Mouse (Mus musculus) small intestine, adult 2 months (tissue): ENCODE data around the gene Galnt7.

Experiments
- CTCF ChIP-seq: fragments of 200-500 bp; IDR thresholded peaks from 2 replicates; pipeline ENCODE4 v1.5.1; 2012; ENCODE audit warnings: low read depth, mild to moderate bottlenecking, control low read depth, inconsistent platforms, low read length, moderate library complexity, mixed read lengths; ENCODE audit not compliant: insufficient replicate concordance, insufficient read length; ENCODE audit errors: extremely low read depth
- POLR2A ChIP-seq: fragments of 200-500 bp; IDR thresholded peaks from 2 replicates; pipeline ENCODE4 v1.6.1; 2012; ENCODE audit warnings: low read depth, mild to moderate bottlenecking, control low read depth, inconsistent platforms, low read length, moderate library complexity

- TF ChIP-seq CTCF (no peak), POLR2A (no peak)
These were observed 22.7 kb downstream of the Galnt7 start for GRCm38 (mm10) chr8:57630148-57630547.
